Mouse (Mus musculus) embryonic facial prominence, embryonic 11.5 days (tissue): ENCODE results near the gene Pam. TPM values are rescaled to one million over a fixed set of nuclear protein-coding genes. Genes with fewer than 3 reads are reported as not detected.
A peak's percentile ranks its signal among the peaks of the same experiment; 100 is the strongest.

Source experiments
- ATAC-seq: fragments of 200-750 bp; cut with Nextera tagmentation; replicated peaks from 2 replicates; pipeline ENCODE4 v1.8.0; 2017; ENCODE audit warnings: low read depth; ENCODE audit not compliant: insufficient number of reproducible peaks, low FRiP score, low TSS enrichment
- DNase-seq: peaks from one replicate; pipeline ENCODE4 v3.0.0-alpha.2; 2015; ENCODE audit warnings: low spot score
- H3K27ac ChIP-seq: fragments of 300-500 bp; sonication (generic); replicated peaks from 2 replicates; pipeline ENCODE4 v1.5.1; 2014; ENCODE audit warnings: mild to moderate bottlenecking, low read depth, low read length, control low read depth
- H3K27me3 ChIP-seq: fragments of 300-500 bp; sonication (generic); 2 replicates; pipeline ENCODE4 v1.6.1; 2014; ENCODE audit warnings: mild to moderate bottlenecking, low read length, moderate library complexity, mixed read lengths; ENCODE audit not compliant: control insufficient read depth, insufficient read depth
- H3K36me3 ChIP-seq: fragments of 300-500 bp; sonication (generic); replicated peaks from 2 replicates; pipeline ENCODE4 v1.6.1; 2014; ENCODE audit warnings: low read depth, mild to moderate bottlenecking, low read length, moderate library complexity, mixed read lengths; ENCODE audit not compliant: control insufficient read depth, insufficient read depth
- H3K4me1 ChIP-seq: fragments of 300-500 bp; sonication (generic); 2 replicates; pipeline ENCODE4 v1.6.1; 2014; ENCODE audit warnings: low read length, mixed read lengths; ENCODE audit not compliant: control insufficient read depth, insufficient read depth
- H3K4me2 ChIP-seq: fragments of 300-500 bp; sonication (generic); 2 replicates; pipeline ENCODE4 v1.6.1; 2014; ENCODE audit warnings: low read depth, mild to moderate bottlenecking, control low read depth, low read length, moderate library complexity
- H3K4me3 ChIP-seq: fragments of 300-500 bp; sonication (generic); 2 replicates; pipeline ENCODE4 v1.5.1; 2014; ENCODE audit warnings: low read depth, low read length, control low read depth
- H3K9ac ChIP-seq: fragments of 300-500 bp; sonication (generic); replicated peaks from 2 replicates; pipeline ENCODE4 v1.6.1; 2014; ENCODE audit warnings: mild to moderate bottlenecking, control low read depth, low read length
- H3K9me3 ChIP-seq: fragments of 300-500 bp; sonication (generic); replicated peaks from 2 replicates; pipeline ENCODE4 v1.6.1; 2016; ENCODE audit warnings: mild to moderate bottlenecking, low read length, inconsistent platforms, mixed read lengths; ENCODE audit not compliant: control insufficient read depth
- WGBS: fragments of 180-500 bp; shearing (Covaris S2); extraction: QIAGEN DNeasy Blood & Tissue Kit; methylation state at CpG from one replicate; pipeline ENCODE4 v1.1.7; 2014; 5-methylcytosine and 5-hydroxymethylcytosine counted together
- polyA plus RNA-seq: library from polyadenylated mRNA; unstranded; fragments of >200 nt; fragmentation: Nextera tagmentation; extraction: Ambion mirVana; gene quantifications from 2 replicates; pipeline ENCODE4 v1.2.1, GENCODE M21; 2014

Gene Pam
- polyA plus RNA-seq, 1 experiment from 2014 or later: 22.3 TPM

DNA sequence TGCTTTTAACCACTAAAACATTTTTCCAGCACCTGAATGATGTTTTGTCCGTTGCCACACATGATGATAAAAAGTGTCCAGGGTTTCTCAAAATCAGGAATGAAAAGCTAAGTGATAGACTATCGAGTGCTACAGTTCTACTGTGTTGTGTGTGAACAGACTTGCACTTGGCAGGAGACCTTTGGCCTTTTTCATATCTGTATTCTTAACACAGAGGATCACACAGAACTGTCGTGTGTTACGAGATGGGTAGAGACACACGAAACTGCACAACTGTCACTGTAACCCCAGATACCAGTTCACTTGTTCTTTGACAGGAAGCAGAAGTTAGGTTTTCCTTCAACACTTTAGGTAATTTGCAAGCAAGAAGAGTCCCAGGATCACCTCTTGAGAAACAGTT, 232.7 kb downstream of the Pam start:
- no peaks in the 10 kb centered on the region for H3K4me1 ChIP-seq
- no peaks in the 10 kb centered on the region for H3K27me3 ChIP-seq
- no peak overlapping the region for H3K4me3 ChIP-seq
- H3K9me3 ChIP-seq: no peaks in the 10 kb centered on the region
- DNase-seq (no peak), ATAC-seq (no peak)
- no peak overlapping the region for H3K9ac ChIP-seq
- no peak overlapping the region for H3K4me2 ChIP-seq
- WGBS: 85% methylated on average over 5 of the region's 5 CpGs
- H3K36me3 ChIP-seq: no peaks in the 10 kb centered on the region
- H3K27ac ChIP-seq: no peak overlapping the region

DNA sequence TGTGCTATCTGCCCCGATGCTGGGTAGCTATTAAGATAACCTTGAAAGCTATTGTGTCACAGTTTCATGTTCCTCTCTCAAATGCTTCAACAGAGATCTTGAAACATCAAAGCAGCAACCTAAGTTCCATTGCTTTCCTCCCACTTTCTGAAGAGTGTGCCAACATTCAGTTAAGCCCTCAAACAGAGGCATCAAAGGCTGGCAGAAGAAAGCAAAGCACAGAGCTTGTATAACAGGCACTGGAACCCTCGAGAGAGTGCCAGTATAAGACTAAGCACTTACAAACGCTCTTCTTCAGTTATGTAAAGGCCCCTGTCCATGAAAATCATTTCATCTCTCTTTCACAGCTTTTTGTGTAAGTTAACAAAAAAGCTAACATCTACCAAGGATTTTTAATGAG, 241.2 kb downstream of the Pam start:
- no peak for DNase-seq
- H3K4me3 ChIP-seq: no peak overlapping the region
- no peak overlapping the region for H3K27ac ChIP-seq
- H3K4me1 ChIP-seq: no peaks in the 10 kb centered on the region
- no peak overlapping the region for H3K9ac ChIP-seq
- no peaks in the 10 kb centered on the region for H3K9me3 ChIP-seq
- ATAC-seq: no peak
- H3K4me2 ChIP-seq: no peak overlapping the region
- H3K36me3 ChIP-seq: no peaks in the 10 kb centered on the region
- 78% methylated on average over 3 of the region's 3 CpGs for WGBS
- H3K27me3 ChIP-seq: no peaks in the 10 kb centered on the region

DNA sequence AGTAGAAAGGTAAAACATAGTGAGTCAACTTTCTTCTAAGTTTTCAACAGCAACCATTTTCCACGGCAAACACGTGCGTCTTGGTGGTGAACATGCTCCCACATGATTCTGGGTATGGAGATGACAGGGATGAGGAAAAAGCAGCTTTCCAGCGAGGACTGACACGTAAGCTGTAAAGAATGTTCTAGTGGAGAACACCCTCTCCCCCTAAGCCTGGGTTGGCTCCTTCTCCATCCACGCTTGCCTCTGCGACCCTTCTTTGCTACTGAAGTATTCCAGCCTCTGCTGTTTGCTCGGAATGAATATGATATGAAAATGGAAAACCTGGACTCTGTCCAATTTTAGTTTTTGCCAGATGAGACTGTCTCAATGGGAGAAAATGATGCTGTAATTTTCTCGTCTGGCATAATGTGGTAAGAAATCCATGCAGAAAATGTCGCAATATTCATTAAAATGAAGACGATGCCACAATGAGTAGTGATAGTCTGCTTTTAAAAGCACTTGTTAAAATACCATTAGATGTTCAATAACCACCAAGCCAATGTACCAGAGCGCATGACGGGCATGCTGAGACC, 243.8 kb downstream of the Pam start:
- H3K9me3 ChIP-seq: no peaks in the 10 kb centered on the region
- 91% methylated on average over 13 of the region's 13 CpGs for WGBS
- H3K27me3 ChIP-seq: no peaks in the 10 kb centered on the region
- H3K4me1 ChIP-seq: no peaks in the 10 kb centered on the region
- no peak for DNase-seq
- H3K36me3 ChIP-seq: no peaks in the 10 kb centered on the region
- H3K4me3 ChIP-seq: no peak overlapping the region
- H3K4me2 ChIP-seq: no peak overlapping the region
- H3K9ac ChIP-seq: no peak overlapping the region
- ATAC-seq: no peak
- no peak overlapping the region for H3K27ac ChIP-seq

DNA sequence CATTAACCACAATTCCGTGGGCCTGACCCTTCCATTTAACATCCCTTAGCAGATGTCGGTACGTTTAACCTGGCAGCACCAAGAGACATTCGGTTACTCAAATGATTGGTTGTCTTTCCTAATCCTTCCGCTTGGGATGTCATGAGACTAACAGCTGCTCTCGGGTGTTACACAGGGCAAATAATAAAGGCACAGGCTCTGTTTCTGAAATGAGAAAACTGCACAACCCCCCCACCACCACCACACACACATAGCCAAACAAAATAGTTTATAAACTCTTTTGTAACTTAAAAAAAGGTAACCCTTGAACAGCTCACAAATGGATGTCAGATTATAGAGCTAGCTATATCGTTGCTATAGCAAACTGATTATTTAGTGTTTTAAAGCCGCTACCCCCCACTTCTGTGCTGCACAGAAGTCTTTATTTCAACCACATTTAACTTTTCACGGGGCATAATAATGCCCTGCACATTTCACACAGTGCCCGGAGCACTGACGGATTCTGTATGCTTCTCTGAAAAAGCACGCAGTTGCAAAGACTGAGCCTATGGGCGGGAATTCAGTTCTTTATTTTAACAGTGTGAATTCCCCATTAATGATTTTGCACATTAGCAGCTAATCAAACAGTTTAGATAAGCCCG, 246.7 kb downstream of the Pam start:
- ATAC-seq: peak; percentile 72; the same call in 1 of the 2 replicates
- Histone ChIP-seq H3K4me1 (no peaks in the 10 kb centered on the region), H3K27ac (no peak overlapping the region), H3K4me3 (no peak overlapping the region), H3K9me3 (no peaks in the 10 kb centered on the region), H3K4me2 (no peak overlapping the region), H3K27me3 (no peaks in the 10 kb centered on the region), H3K36me3 (no peaks in the 10 kb centered on the region), H3K9ac (no peak overlapping the region)
- DNase-seq: no peak
- WGBS: 64% methylated on average over 14 of the region's 14 CpGs

DNA sequence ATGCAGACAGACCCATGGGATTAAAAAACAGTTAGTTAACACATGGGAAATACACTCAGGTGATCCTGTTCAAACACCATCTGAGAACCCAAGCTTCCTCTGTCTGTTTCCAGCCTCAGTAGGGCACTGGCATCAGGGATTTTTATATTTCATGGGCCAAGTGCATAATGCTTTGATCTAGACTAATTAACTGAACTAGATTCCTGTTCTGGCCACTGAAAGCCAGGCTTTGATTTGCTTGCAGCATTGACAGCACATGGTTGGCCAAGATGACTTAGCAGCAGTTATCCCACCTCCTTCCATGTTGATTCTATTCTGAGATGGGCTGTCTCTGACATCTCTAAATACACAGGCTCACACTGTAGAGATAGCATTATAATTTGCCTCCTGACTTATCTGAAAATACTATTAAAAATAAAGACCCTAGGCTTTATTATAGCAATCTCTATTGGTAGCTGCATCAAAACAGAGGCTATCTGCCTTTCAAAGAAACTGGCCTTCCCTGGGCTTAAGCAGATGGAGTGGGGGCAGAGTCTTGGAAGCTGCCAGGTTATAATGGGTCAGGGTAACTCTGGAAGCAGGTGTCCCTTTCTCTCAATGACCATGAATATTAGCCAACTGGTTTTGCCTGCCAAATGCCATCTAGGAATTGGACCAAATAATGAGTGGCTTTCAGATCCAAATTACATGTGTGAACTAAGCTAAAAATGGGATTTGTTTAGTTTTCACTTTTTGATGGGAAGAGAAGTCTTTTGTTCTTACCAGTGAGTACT, 252.0 kb downstream of the Pam start:
- H3K4me3 ChIP-seq: no peak overlapping the region
- no peak for ATAC-seq
- DNase-seq: no peak
- H3K9me3 ChIP-seq: no peaks in the 10 kb centered on the region
- no peak overlapping the region for H3K4me2 ChIP-seq
- H3K27ac ChIP-seq: no peak overlapping the region
- H3K9ac ChIP-seq: no peak overlapping the region
- H3K27me3 ChIP-seq: no peaks in the 10 kb centered on the region
- H3K4me1 ChIP-seq: no peaks in the 10 kb centered on the region
- H3K36me3 ChIP-seq: no peaks in the 10 kb centered on the region

DNA sequence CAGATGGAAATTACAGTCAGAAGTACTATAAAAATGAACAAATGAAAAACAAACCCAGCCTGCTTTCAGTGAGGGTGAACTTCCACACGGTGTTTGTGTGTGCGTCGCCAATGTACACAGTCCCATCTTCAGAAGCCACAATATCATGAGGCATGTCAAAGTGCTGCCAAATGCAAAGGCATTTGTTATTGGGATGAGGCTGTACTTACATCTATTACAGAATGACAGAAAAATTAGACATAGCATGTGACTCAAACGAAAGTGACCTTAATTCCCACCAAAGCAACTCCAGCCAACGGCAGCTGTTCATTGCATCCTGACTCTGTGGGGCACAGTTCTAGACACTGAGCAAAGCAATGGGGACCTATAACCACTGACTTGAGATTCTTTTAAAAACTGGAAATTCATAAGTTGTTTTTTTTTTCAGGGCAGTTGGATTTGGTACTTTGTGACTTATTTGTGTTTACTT, 261.1 kb downstream of the Pam start:
- 94% methylated on average over 5 of the region's 5 CpGs for WGBS
- no peaks in the 10 kb centered on the region for H3K36me3 ChIP-seq
- no peak for DNase-seq
- no peaks in the 10 kb centered on the region for H3K4me1 ChIP-seq
- H3K4me3 ChIP-seq: no peak overlapping the region
- no peak overlapping the region for H3K9ac ChIP-seq
- H3K27ac ChIP-seq: no peak overlapping the region
- H3K9me3 ChIP-seq: no peaks in the 10 kb centered on the region
- no peaks in the 10 kb centered on the region for H3K27me3 ChIP-seq
- no peak overlapping the region for H3K4me2 ChIP-seq
- no peak for ATAC-seq

DNA sequence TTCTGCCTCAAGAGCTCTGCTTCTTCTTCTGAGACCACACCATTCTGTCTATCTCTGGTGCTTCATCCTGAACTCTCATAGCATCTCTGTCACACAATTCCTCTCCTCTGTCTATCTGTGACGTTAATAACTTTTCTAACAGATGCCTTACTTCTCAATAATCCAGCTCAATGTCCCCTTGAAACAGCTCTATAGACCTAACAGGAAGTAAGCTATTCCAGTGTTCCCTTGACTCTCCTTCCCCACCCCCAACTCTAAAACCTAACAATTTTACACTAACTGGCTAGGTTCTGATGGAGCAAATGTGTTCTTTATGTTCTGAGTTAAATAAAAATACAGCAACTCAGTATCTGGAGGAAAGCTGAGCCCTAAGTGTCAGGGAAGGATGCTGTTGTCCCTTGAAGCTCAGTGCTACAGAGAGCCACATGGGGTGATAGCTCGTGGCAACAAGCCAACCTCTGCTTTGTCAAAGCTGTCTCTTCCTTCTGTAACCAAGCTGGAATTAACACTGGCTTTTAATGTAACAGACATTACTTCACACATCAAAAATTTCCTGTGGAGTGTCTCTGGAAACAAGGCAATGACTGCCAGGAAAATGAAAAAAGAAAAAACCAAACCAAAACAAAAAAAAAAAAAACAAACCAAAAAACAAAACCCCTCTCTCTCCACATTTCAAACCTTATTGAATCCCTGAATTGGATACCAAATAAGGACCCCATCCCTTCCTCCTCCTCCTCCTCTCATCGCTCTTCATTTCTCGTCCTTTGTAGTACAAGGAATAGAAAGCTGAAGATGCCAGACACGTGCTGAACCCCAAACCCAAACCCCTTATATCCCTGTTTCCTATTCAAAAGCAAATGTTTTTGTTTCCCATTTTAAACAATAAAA, 261.7 kb downstream of the Pam start:
- Histone ChIP-seq H3K27ac (no peak overlapping the region), H3K4me2 (no peak overlapping the region), H3K4me1 (no peaks in the 10 kb centered on the region), H3K36me3 (no peaks in the 10 kb centered on the region), H3K4me3 (no peak overlapping the region), H3K27me3 (no peaks in the 10 kb centered on the region), H3K9ac (no peak overlapping the region), H3K9me3 (no peaks in the 10 kb centered on the region)
- DNase-seq (no peak), ATAC-seq (no peak)
- WGBS: 81% methylated on average over 5 of the region's 5 CpGs
